Mouse (Mus musculus) hindbrain, embryonic 14.5 days (tissue): ENCODE measurements around the gene Cd300lg. TPM values are rescaled to one million over a fixed set of nuclear protein-coding genes. Genes with fewer than 3 reads are reported as not detected.
A peak's percentile ranks its signal among the peaks of the same experiment; 100 is the strongest.

ENCODE experiments used
- ATAC-seq: fragments of 200-750 bp; cut with Nextera tagmentation; 2 replicates; pipeline ENCODE4 v1.8.0; 2017; ENCODE audit warnings: moderate number of reproducible peaks, mild to moderate bottlenecking, moderate TSS enrichment, moderate library complexity; ENCODE audit not compliant: low FRiP score
- DNase-seq: peaks from one replicate; pipeline ENCODE4 v3.0.0-alpha.2; 2015; ENCODE audit warnings: low spot score
- H3K27ac ChIP-seq: fragments of 300-500 bp; sonication (generic); 2 replicates; pipeline ENCODE4 v1.5.1; 2014; ENCODE audit warnings: mild to moderate bottlenecking, moderate library complexity
- H3K27me3 ChIP-seq: fragments of 300-500 bp; sonication (generic); 2 replicates; pipeline ENCODE4 v1.6.1; 2014; ENCODE audit warnings: mild to moderate bottlenecking, low read length, mixed read lengths; ENCODE audit not compliant: control insufficient read depth, insufficient read depth
- H3K36me3 ChIP-seq: fragments of 300-500 bp; sonication (generic); replicated peaks from 2 replicates; pipeline ENCODE4 v1.6.1; 2014; ENCODE audit not compliant: control insufficient read depth, insufficient read depth
- H3K4me1 ChIP-seq: fragments of 300-500 bp; sonication (generic); replicated peaks from 2 replicates; pipeline ENCODE4 v1.6.1; 2014; ENCODE audit warnings: antibody characterized with exemption, low read length, mixed read lengths; ENCODE audit not compliant: control insufficient read depth, insufficient read depth
- H3K4me2 ChIP-seq: fragments of 300-500 bp; sonication (generic); replicated peaks from 2 replicates; pipeline ENCODE4 v1.6.1; 2014; ENCODE audit warnings: mild to moderate bottlenecking, moderate library complexity
- H3K4me3 ChIP-seq: fragments of 300-500 bp; sonication (generic); replicated peaks from 2 replicates; pipeline ENCODE4 v1.5.1; 2014; ENCODE audit warnings: mild to moderate bottlenecking, low read length
- H3K9ac ChIP-seq: fragments of 300-500 bp; sonication (generic); 2 replicates; pipeline ENCODE4 v1.6.1; 2014
- H3K9me3 ChIP-seq: fragments of 300-500 bp; sonication (generic); 2 replicates; pipeline ENCODE4 v1.6.1; 2016; ENCODE audit warnings: low read length; ENCODE audit not compliant: control insufficient read depth
- WGBS: fragments of 180-500 bp; shearing (Covaris S2); extraction: QIAGEN DNeasy Blood & Tissue Kit; methylation state at CpG from one replicate; pipeline ENCODE4 v1.1.7; 2014; 5-methylcytosine and 5-hydroxymethylcytosine counted together
- polyA plus RNA-seq: library from polyadenylated mRNA; unstranded; fragments of >200 nt; fragmentation: Nextera tagmentation; extraction: Ambion mirVana; gene quantifications from 2 replicates; pipeline ENCODE4 v1.2.1, GENCODE M21; 2014

Cd300lg gene
- polyA plus RNA-seq, 1 experiment from 2014 or later = 0.27 TPM

- no peak overlapping the region for H3K9ac ChIP-seq
- no peaks in the 10 kb centered on the region for H3K27me3 ChIP-seq
- no peaks in the 10 kb centered on the region for H3K9me3 ChIP-seq
- 79% methylated on average over 12 of the region's 12 CpGs for WGBS
- no peak overlapping the region for H3K4me2 ChIP-seq
- ATAC-seq = no peak
- DNase-seq = no peak
- H3K36me3 ChIP-seq = peaks cover 5% of the 10 kb centered on the region; the same call in 1 of the 2 replicates
- no peak overlapping the region for H3K27ac ChIP-seq
- H3K4me1 ChIP-seq = no peaks in the 10 kb centered on the region
- H3K4me3 ChIP-seq = no peak overlapping the region
Observed at GRCm38 (mm10) chr11:102052697-102053096, 11.4 kb downstream of the Cd300lg start.

DNA sequence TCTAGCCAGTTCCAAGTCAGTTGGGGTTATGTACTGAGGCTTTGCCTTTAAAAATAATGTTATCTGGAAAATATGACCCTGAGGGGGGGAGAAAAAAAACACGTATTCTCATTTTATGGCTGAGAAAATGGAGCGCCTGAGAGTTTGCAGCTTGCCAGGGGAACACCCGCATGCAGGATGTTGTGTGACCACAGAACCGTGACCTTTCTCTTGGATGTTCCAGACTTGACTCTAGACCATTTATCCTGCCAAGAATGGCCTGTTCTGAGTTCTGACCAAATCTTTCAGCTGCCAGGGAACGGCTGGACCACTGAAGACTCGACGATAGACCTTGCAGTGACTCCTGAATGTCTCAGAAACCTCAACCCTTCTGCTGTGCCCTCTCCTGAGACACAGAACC is 11.9 kb downstream of the Cd300lg start:
- H3K9ac ChIP-seq = no peak overlapping the region
- no peak overlapping the region for H3K27ac ChIP-seq
- no peak overlapping the region for H3K4me3 ChIP-seq
- no peak overlapping the region for H3K4me2 ChIP-seq
- WGBS = 86% methylated on average over 7 of the region's 7 CpGs
- ATAC-seq (no peak), DNase-seq (no peak)
- peaks cover 6% of the 10 kb centered on the region for H3K36me3 ChIP-seq
- H3K9me3 ChIP-seq = no peaks in the 10 kb centered on the region
- H3K4me1 ChIP-seq = no peaks in the 10 kb centered on the region
- H3K27me3 ChIP-seq = no peaks in the 10 kb centered on the region

GRCm38 (mm10) chr11:102053847-102054246 is 12.5 kb downstream of the Cd300lg start:
- Histone ChIP-seq H3K9me3 (no peaks in the 10 kb centered on the region), H3K27ac (no peak overlapping the region), H3K36me3 (peaks cover 13% of the 10 kb centered on the region), H3K4me3 (no peak overlapping the region), H3K4me2 (no peak overlapping the region), H3K9ac (no peak overlapping the region), H3K27me3 (no peaks in the 10 kb centered on the region), H3K4me1 (no peaks in the 10 kb centered on the region)
- ATAC-seq (no peak), DNase-seq (no peak)
- 26% methylated on average over 9 of the region's 9 CpGs for WGBS

DNA sequence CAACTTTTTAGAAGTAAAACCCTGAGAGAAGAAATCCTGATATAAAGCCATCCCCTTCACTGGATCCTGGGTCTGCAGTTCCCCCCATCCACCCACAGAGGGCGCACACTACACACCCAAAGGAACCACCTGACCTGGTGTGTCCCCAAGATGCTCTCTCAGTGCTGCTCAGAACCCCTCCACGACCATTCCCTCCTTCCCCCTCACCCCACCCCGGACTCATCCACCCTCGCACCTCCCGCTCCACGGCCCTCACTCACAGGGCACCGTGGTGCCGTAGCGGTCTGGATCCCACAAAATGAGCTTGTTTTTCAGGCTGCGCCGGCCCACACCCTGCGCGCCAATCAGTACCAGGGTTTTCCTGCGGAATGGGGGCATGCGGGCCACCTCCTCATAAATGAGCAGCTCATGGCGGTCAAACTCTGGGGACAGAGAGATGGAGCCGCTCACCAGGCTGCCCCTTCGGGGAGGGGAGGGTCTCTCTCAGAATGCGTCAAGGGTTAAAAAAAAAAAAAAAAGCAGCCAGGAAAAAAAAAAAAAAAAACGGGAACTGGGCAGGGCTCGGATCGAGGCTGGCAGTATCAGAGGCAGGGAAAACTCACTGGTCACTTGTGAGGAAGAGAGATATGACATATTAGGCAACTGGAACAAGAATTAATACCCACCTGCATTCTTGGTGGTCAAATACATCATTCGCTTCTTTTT is 20.1 kb downstream of the Cd300lg start:
- Histone ChIP-seq H3K36me3 (peaks cover 57% of the 10 kb centered on the region), H3K4me1 (no peaks in the 10 kb centered on the region), H3K4me2 (peak overlapping the region; percentile 88), H3K9ac (peak overlapping the region; percentile 61), H3K9me3 (no peaks in the 10 kb centered on the region), H3K4me3 (peak overlapping the region; percentile 37), H3K27me3 (0 out of 2 replicates have a peak, but pooled peaks cover 6% of the 10 kb centered on the region), H3K27ac (no peak overlapping the region)
- WGBS = 4% methylated on average over 23 of the region's 23 CpGs
- DNase-seq (peak; percentile 89), ATAC-seq (peak; percentile 74)

DNA sequence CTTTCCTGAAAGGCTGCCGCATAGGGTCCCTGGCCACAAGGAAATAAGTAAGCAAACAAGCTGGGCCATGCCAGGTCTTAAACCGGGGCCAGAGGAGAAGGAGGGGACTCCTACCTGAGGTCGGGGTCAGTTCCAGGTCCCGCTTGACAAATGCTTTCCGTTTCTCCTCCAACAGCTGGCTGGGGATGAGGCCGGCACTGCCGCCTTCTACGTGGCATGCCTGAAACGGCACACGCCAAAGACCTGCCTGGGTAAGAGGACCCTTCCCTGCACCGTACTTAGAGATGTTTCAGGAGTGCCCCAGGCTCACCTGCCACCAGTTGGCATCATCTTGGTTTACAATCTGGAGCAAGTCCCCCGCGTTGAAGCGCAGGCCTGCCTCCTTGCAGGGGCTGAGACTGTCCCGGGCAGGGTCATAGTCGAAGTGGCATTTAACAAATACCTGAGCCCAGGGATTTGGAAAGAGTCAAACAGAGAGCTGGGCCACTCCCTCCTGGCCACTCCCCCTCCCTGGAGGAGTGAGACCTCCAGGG is 20.7 kb downstream of the Cd300lg start:
- Histone ChIP-seq H3K4me1 (no peaks in the 10 kb centered on the region), H3K4me3 (no peak overlapping the region), H3K9ac (no peak overlapping the region), H3K9me3 (no peaks in the 10 kb centered on the region), H3K4me2 (peak overlapping the region; percentile 88; the same call in 1 of the 2 replicates), H3K27ac (no peak overlapping the region), H3K27me3 (0 out of 2 replicates have a peak, but pooled peaks cover 6% of the 10 kb centered on the region), H3K36me3 (peaks cover 55% of the 10 kb centered on the region)
- ATAC-seq = no peak
- no peak for DNase-seq
- 32% methylated on average over 16 of the region's 16 CpGs for WGBS

- no peaks in the 10 kb centered on the region for H3K9me3 ChIP-seq
- DNase-seq (no peak), ATAC-seq (no peak)
- H3K36me3 ChIP-seq = peaks cover 55% of the 10 kb centered on the region
- H3K4me2 ChIP-seq = no peak overlapping the region
- 0 out of 2 replicates have a peak, but pooled peaks cover 6% of the 10 kb centered on the region for H3K27me3 ChIP-seq
- 83% methylated on average over 13 of the region's 13 CpGs for WGBS
- H3K4me3 ChIP-seq = no peak overlapping the region
- H3K4me1 ChIP-seq = no peaks in the 10 kb centered on the region
- no peak overlapping the region for H3K27ac ChIP-seq
- H3K9ac ChIP-seq = no peak overlapping the region
Observed at GRCm38 (mm10) chr11:102063076-102063475, 21.8 kb downstream of the Cd300lg start.

- DNase-seq = no peak
Observed at GRCm38 (mm10) chr11:102068969-102069368, 27.7 kb downstream of the Cd300lg start.

GRCm38 (mm10) chr11:102069633-102070032 is 28.3 kb downstream of the Cd300lg start:
- no peak overlapping the region for H3K27ac ChIP-seq
- DNase-seq (no peak), ATAC-seq (no peak)
- no peak overlapping the region for H3K9ac ChIP-seq
- H3K27me3 ChIP-seq = no peaks in the 10 kb centered on the region
- H3K4me3 ChIP-seq = no peak overlapping the region
- WGBS = 44% methylated on average over 11 of the region's 11 CpGs
- H3K4me2 ChIP-seq = no peak overlapping the region
- H3K36me3 ChIP-seq = no peaks in the 10 kb centered on the region; the same call in 1 of the 2 replicates
- peaks cover 9% of the 10 kb centered on the region; the same call in 1 of the 2 replicates for H3K4me1 ChIP-seq
- no peaks in the 10 kb centered on the region for H3K9me3 ChIP-seq

More at GRCm38 (mm10) chr11:102068969-102069368, 27.7 kb downstream of the Cd300lg start:
- Histone ChIP-seq H3K36me3 (peaks cover 6% of the 10 kb centered on the region; the same call in 1 of the 2 replicates), H3K9ac (no peak overlapping the region), H3K27ac (no peak overlapping the region), H3K9me3 (no peaks in the 10 kb centered on the region), H3K4me3 (no peak overlapping the region), H3K4me2 (no peak overlapping the region), H3K4me1 (peaks cover 9% of the 10 kb centered on the region; the same call in 1 of the 2 replicates), H3K27me3 (no peaks in the 10 kb centered on the region)
- ATAC-seq = no peak
- WGBS = 40% methylated on average over 2 of the region's 2 CpGs

DNA sequence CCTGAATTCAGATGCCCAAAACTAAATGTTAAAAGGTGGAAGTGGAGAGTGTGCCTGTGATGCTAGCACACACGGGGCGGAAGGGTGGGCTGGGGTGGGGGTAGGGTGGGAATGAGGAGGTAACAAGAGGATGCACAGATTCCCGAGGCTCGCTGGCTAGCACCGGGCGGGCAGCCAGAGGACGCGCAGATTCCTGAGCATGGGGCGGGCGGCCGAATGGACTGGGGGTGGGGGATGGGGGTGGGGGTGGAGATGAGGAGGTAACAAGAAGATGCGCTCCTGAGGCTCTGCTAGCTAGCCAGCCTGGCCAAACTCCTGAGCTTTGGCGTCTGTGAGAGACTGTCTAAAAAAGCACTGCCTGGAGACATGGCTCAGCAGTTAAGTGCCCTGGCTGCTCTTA is 29.1 kb downstream of the Cd300lg start:
- no peak overlapping the region for H3K9ac ChIP-seq
- ATAC-seq (no peak), DNase-seq (peak; percentile 26)
- peaks cover 5% of the 10 kb centered on the region; the same call in 1 of the 2 replicates for H3K36me3 ChIP-seq
- H3K9me3 ChIP-seq = no peaks in the 10 kb centered on the region
- peaks cover 9% of the 10 kb centered on the region; the same call in 1 of the 2 replicates for H3K4me1 ChIP-seq
- no peak overlapping the region for H3K4me3 ChIP-seq
- H3K4me2 ChIP-seq = peak overlapping the region; percentile 10; the same call in 1 of the 2 replicates
- no peak overlapping the region for H3K27ac ChIP-seq
- WGBS = 3% methylated on average over 13 of the region's 13 CpGs
- no peaks in the 10 kb centered on the region for H3K27me3 ChIP-seq
